Mouse (Mus musculus): Measurements from ENCODE around the gene Gabrp. TPM values are rescaled to one million over a fixed set of nuclear protein-coding genes. Genes with fewer than 3 reads are reported as not detected.
A peak's percentile ranks its signal among the peaks of the same experiment; 100 is the strongest.

Gene Gabrp
- polyA plus RNA-seq, 1 experiment, result not detected

GRCm38 (mm10) chr11:33536636-33537035 is 42.1 kb downstream of the Gabrp start:
- no peak overlapping the region for H3K4me3 ChIP-seq (replicated peaks)

DNA sequence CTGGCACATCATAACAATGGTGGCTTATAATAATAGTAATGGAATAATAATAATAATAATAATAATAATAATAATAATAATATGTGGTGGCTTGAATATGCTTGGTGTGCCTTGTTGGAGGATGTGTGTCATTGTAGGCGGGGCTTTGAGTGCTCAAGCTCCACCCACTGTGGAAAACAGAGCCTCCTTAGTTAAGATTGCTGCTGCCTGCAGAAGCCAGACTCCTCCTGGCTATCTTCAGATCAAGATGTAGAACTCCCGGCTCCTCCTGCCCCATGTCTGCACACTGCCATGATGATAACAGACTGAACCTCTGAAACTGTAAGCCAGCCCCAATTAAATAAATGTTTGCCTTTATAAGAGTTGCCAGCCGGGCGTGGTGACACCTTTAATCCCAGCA is 44.2 kb downstream of the Gabrp start:
- H3K4me3 ChIP-seq (replicated peaks), result no peak overlapping the region
- no peaks in the 10 kb centered on the region for H3K9me3 ChIP-seq
- no peaks in the 10 kb centered on the region for H3K4me1 ChIP-seq
- no peaks in the 10 kb centered on the region for H3K27me3 ChIP-seq (replicated peaks)
- no peaks in the 10 kb centered on the region for H3K36me3 ChIP-seq (replicated peaks; ENCODE audit: low read length)
- TF ChIP-seq FLI1 (IDR thresholded peaks at IDR 0.05; ENCODE audit: low read length) (no peak), GATA1 (IDR thresholded peaks at IDR 0.05; ENCODE audit: borderline replicate concordance, low read length) (no peak)

More at GRCm38 (mm10) chr11:33536636-33537035, 42.1 kb downstream of the Gabrp start:
- Histone ChIP-seq H3K36me3 (replicated peaks; ENCODE audit: low read length) (no peaks in the 10 kb centered on the region), H3K9me3 (no peaks in the 10 kb centered on the region), H3K27me3 (replicated peaks) (no peaks in the 10 kb centered on the region), H3K4me1 (no peaks in the 10 kb centered on the region)
- TF ChIP-seq GATA1 (IDR thresholded peaks at IDR 0.05; ENCODE audit: borderline replicate concordance, low read length) (no peak), FLI1 (IDR thresholded peaks at IDR 0.05; ENCODE audit: low read length) (no peak)

DNA sequence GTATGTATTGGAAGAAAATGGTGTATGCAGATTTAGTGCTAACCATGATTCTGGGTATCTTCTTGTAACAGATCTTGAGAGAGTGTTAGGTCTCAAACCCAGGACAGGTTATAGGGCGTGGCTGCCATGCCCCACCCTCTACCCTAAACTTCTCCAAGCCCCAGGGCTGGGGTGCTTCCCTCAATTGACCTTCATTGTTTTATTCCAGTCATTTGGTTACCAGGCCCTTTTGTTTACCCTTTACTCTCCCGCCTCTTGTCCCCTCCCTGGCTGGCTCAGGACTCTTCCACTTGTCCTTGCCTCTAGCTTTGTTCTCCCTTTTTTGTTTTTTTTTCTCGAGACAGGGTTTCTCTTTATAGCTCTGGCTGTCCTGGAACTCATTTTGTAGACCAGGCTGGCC is 45.2 kb downstream of the Gabrp start:
- H3K4me1 ChIP-seq, result no peaks in the 10 kb centered on the region
- no peak overlapping the region for H3K4me3 ChIP-seq (replicated peaks)
- TF ChIP-seq GATA1 (IDR thresholded peaks at IDR 0.05; ENCODE audit: borderline replicate concordance, low read length), result no peak
- TF ChIP-seq FLI1 (IDR thresholded peaks at IDR 0.05; ENCODE audit: low read length), result no peak
- no peaks in the 10 kb centered on the region for H3K9me3 ChIP-seq
- H3K27me3 ChIP-seq (replicated peaks), result no peaks in the 10 kb centered on the region
- H3K36me3 ChIP-seq (replicated peaks; ENCODE audit: low read length), result no peaks in the 10 kb centered on the region

DNA sequence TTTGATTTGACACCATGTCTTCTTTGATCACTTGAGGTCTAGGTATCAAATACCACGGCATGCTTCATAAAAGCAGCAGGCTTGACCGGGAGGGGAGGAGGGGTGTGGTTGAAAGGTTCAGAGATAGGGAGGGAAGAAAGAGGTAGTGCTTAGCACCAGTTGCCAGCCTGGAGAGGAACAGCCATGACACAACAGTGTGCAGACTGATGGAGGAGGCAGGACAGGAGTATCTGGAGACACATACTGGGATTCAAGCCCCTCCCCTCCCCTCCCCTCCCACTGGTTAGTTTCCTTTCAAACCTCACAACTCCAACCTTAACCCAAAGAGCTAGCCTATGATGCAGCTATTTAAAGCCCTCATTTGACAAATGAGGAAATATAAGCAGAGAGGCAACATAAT is 49.2 kb downstream of the Gabrp start:
- H3K4me1 ChIP-seq, result no peaks in the 10 kb centered on the region
- no peak overlapping the region for H3K4me3 ChIP-seq (replicated peaks)
- no peaks in the 10 kb centered on the region for H3K36me3 ChIP-seq (replicated peaks; ENCODE audit: low read length)
- H3K9me3 ChIP-seq, result no peaks in the 10 kb centered on the region
- TF ChIP-seq GATA1 (IDR thresholded peaks at IDR 0.05; ENCODE audit: borderline replicate concordance, low read length) (no peak), FLI1 (IDR thresholded peaks at IDR 0.05; ENCODE audit: low read length) (no peak)
- H3K27me3 ChIP-seq (replicated peaks), result no peaks in the 10 kb centered on the region

DNA sequence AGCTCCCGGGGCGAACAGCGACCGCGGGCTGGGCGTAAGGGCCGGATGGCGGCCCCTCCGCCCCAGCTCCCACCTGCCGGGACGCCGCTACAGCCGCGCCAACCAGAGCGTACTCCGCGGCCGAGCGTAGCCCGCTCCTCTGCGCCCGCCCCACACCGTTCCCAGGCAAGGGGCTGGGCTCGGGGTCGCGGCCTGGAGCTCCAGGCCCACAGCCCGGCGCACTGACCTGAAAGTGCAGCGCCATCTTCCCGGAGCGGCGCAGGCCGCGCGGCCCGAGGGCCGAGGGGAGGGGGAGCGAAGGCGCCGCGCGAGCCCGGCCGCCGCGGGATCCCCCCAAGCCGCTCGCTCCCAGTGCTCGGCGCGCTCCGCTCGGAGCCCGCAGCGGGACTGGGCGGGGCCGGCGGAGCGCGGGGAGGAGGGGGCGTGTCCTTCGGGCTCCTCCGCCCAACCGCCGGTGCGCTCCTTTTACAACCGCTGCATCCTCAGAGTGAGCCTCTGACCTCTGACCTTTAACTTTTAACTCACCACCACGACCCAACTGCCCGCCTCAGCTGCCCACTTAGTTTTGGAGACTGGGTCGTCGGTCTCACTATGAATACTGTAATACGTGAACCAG is 65.3 kb downstream of the Gabrp start, which contains the start of gene Ranbp17:
Ranbp17 (minus strand) TSS at position 371 of the 616 bp plus-strand sequence.
- Histone ChIP-seq H3K9me3 (no peaks in the 10 kb centered on the region), H3K4me3 (replicated peaks) (peak within 1 kb of the TSS; percentile 93), H3K36me3 (replicated peaks; ENCODE audit: low read length) (no peaks in the 10 kb centered on the region), H3K4me1 (peaks cover 14% of the 10 kb centered on the region), H3K27me3 (replicated peaks) (peaks cover 26% of the 10 kb centered on the region)
- no peak for TF ChIP-seq GATA1 (IDR thresholded peaks at IDR 0.05; ENCODE audit: borderline replicate concordance, low read length)
- TF ChIP-seq FLI1 (IDR thresholded peaks at IDR 0.05; ENCODE audit: low read length), result no peak

- Histone ChIP-seq H3K4me3 (replicated peaks) (peak overlapping the region; percentile 93), H3K27me3 (replicated peaks) (peaks cover 26% of the 10 kb centered on the region), H3K4me1 (peaks cover 14% of the 10 kb centered on the region), H3K9me3 (no peaks in the 10 kb centered on the region), H3K36me3 (replicated peaks; ENCODE audit: low read length) (no peaks in the 10 kb centered on the region)
- TF ChIP-seq GATA1 (IDR thresholded peaks at IDR 0.05; ENCODE audit: borderline replicate concordance, low read length), result no peak
- TF ChIP-seq FLI1 (IDR thresholded peaks at IDR 0.05; ENCODE audit: low read length), result no peak
Observed at GRCm38 (mm10) chr11:33512854-33513375, 65.8 kb downstream of the Gabrp start.

DNA sequence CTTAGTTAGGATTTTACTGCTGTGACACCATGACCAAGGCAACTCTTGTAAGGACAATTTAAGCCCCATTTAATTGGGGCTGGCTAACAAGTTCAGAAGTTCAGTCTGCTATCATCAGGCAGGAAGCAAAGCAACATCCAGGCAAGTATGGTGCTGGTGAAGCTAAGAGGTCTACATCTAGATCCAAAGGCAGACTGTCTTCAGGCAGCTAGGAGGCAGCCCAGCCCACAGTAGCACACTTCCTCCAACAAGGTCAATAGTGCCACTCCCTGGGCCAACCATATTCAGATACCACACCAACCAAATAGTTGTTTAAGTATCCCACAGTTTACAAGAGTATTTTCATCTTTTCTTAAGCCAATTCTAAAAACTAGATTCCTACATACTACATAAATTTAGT is 69.4 kb downstream of the Gabrp start:
- H3K9me3 ChIP-seq, result no peaks in the 10 kb centered on the region
- H3K27me3 ChIP-seq (replicated peaks), result peaks cover 26% of the 10 kb centered on the region
- H3K36me3 ChIP-seq (replicated peaks; ENCODE audit: low read length), result no peaks in the 10 kb centered on the region
- TF ChIP-seq GATA1 (IDR thresholded peaks at IDR 0.05; ENCODE audit: borderline replicate concordance, low read length) (no peak), FLI1 (IDR thresholded peaks at IDR 0.05; ENCODE audit: low read length) (no peak)
- no peak overlapping the region for H3K4me3 ChIP-seq (replicated peaks)
- H3K4me1 ChIP-seq, result peaks cover 14% of the 10 kb centered on the region

Other genes starting within 250 kb of the Gabrp start
- gene Ranbp17, start 65.2 kb downstream of the Gabrp start, polyA plus RNA-seq (2012; ENCODE audit: insufficient read depth, low replicate concordance), result 0.16 TPM in 1 of 2 replicates, not detected in the other
- gene D130052B06Rik, start 20.3 kb upstream of the Gabrp start, polyA plus RNA-seq (2012; ENCODE audit: insufficient read depth, low replicate concordance), result not detected in 2 replicates